Mouse (Mus musculus) cerebellum, postnatal 4 days (tissue): Measurements from ENCODE around the gene Fars2.
A peak's percentile ranks its signal among the peaks of the same experiment; 100 is the strongest.

ENCODE experiments used
- DNase-seq, 2 experiments: peaks; one replicate each; pipeline ENCODE4 v3.0.0; 2022; ENCODE audit warnings: low spot score in 2 of 2, mixed read lengths in 1 of 2

Gene Fars2

DNA sequence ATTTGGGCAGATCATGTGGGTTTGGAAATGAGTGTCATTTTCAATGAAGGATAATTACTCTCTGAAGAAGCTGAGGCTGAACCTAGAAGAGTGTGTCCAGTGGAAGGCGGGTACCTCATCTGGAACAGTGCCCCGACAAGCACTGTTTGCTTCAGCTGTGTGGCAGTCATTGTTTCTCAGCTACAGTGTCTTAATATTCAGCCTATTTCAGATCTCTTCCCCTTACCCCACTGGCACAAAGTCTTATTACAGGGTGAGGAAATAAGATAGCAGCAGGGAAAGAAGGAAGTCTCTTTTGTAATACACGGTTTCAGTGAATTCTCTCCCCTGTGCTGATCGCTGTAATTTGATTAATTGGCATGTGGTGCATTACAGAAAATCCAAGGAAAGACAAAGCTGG lies 101.1 kb downstream of the Fars2 start:
- DNase-seq, result no peak

DNA sequence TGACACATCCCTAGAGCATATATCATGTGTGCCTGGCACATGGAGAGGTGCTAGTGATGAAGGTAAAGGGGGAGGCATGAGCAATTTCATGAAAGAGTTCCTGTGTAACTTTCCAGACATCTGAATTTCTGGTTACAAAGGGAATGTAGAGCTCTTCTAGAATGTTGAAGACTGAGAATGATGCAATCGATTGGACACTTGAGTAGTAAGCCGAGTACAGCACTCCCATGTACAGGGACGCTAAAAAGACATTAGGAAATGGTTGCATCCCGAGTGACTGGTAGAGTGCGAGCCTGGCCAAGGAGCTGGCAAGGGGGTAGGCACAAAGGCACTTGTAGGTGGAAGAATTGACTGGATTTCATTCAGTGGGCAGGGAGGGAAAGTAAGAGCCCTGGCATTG lies 102.3 kb downstream of the Fars2 start:
- DNase-seq, result no peak

DNA sequence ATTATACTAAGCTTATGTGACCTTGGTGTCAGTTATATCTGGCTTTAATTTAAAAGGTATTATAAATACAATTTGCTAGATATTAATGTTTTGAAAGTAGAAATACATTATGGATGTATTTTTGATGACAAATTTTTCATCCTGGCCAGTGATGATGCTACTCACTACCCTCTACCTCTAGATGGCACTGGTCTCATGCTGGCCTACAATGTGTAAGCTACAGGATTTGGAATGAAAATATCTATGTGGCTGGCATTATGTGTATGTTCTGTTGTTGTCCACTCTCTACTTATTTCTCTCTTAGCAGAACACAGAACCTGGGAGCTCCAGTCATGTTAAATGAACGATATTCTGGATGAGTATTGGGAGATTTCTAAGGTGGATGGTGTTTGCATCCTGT lies 104.7 kb downstream of the Fars2 start:
- DNase-seq, result no peak

DNA sequence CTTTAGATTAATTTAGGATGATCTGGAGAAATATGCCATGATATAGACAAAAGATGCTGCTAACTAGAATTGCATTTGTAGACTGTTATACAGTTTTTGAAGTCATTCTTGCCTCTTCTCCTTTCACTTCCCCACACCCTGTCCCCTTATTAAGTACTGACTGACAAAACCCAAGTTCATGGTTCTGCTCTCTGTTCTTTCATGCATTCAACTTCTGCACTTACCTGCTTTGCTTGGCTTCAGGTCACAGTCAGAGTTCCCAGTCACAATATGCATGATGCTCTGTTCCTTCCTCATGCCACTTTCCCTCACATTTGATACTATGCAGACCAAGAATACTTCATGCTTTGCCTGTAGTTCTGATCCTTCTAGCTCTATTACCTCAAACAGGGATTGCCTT lies 105.5 kb downstream of the Fars2 start:
- no peak for DNase-seq

DNA sequence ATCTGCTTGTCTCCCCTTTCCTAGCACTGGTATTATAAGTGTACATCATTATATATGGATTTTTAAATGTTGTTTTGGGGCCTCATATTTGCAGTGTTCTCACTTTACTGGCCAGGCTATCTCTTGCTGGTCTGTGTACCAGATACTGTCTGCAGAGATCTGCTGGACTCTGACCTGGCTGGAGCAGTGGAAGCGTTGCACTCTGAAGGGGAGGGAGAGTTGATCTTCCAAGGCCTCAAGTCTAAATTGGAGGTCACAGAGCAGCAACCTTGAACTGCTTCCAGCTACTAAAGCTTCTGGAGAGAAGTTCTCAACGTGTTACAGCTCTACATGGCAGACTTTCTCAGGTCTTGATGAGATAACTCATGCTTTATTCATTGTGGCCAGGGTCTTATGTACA lies 107.2 kb downstream of the Fars2 start:
- no peak for DNase-seq

DNA sequence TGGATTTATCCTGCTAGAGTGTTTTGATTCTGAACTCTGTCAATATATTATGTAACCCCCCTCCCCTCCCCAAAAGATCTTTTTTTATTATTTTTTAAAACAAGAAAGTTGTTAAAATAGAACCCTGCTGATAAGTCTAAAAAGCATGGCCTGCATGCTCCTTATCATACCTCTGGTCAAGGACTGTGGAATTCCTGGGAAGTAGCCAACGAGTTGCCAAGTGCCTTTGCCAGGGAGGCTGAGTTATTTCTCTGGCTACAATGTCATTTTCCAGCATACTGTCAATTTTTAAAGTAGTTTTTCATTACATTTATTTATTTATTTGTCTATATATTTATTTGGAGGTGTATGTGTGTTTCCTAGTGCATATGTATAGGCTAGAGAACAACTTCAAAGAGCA lies 125.0 kb downstream of the Fars2 start:
- no peak for DNase-seq

DNA sequence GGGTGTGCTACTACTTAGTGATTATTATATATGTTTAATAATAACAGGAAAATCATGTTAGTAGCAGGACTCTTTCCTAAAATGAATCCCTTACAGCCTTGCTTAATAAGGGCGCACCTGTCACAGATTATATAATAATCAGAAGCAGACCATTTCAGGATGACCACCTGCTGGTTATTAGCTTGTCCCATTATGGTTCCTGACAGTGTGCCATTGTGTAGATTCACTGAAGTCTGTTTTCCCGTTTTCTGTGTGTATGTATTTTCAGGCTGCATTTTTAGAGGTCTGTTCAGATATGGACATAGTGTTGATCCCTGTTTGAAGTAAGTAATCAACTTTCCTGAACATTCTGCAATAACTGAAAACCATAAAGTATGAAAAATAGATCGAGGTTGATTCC lies 136.7 kb downstream of the Fars2 start:
- DNase-seq, result no peak

DNA sequence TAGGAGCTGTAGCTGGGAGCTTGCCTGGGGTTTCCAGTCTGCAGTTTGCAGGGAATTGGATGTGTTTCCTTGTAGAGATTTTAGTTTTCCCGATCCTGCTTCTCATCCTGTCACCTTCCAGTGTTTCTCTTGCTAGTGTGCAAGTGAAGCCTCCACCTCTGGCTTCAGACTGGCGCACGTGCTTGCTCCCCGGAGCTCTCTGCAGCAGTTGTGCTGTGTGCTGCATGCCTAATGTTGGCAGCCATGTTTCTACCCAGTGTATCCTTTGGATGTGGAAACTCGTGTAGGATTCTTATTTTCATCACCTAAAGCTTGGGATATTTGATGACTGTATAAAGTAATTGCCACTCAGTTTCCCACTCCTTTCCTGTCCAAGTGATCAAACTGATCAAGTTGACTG lies 140.0 kb downstream of the Fars2 start:
- DNase-seq, result no peak

DNA sequence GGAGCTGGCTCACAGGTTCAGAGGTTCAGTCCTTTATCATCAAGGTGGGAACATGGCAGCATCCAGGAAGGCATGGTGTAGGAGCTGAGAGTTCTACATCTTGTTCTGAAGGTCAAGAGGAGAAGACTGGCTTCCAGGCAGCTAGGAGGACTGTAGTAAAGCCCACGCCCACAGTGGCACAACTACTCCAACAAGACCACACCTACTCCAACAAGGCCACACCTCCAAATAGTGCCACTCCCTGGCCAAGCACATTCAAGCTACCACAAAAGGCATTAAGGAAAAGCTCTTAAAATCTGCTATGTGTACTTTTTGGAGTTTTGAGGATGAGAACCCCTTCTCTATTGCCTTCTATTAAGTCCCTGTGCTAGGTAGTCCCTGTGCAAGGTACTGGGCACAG lies 142.5 kb downstream of the Fars2 start:
- no peak for DNase-seq

DNA sequence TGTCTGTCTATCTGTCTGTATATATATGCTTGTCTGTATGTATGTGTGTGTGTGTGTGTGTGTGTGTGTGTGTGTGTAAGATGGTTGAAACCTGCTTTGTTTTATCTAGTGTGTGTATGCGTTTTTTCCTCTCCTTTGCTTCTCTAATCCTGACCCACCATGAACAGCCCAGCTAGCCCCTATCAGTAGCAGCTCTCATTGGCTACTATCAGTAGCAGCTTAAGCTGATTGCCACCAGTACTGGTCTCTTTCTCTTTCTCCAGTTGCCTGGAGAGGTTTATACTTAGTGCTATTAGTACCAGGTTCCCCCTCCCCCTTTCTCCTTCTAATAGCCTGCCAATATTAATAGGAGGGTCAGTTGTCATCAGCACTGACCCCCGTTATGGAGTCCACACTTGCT lies 144.1 kb downstream of the Fars2 start:
- no peak for DNase-seq

DNA sequence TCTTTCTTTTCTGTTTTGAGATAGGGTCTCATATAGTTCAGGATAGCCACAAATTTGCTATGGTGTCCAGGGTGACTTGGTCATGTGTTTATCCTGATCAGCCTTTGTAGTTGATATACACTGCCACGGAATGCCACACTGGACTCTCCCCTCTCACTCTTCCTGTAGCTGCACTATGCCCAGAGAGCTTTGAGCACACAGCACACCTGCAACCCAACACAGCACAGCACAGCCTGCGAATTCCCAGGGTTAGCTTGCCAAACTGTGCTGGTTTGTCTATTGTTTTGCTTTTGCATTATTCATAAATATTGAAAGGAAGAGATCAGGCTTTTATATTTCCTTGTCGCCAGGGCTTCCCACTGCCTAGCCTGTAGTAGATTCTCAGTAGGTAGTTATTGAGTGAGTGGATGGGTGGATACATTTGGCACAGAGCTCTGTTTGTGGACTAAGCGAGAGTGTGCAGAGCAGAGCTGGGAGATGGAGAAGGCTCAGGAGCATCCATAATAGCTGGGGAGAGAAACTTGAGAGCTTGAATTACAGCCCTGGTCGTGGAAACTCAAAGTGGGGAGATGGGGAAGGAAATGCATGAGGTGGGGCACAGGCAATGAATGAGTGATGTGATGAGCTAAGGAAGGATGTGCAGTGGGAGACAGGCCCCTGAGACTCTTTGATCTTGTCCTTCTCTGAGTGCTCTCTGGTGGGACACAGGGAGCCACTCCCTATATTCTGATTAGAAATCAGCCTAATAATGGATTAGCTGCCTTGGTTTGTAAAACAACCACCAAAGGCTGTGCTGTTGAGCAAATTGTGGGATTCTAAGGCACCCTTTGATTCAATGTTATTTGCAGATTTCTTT lies 146.3 kb downstream of the Fars2 start:
- no peak for DNase-seq

DNA sequence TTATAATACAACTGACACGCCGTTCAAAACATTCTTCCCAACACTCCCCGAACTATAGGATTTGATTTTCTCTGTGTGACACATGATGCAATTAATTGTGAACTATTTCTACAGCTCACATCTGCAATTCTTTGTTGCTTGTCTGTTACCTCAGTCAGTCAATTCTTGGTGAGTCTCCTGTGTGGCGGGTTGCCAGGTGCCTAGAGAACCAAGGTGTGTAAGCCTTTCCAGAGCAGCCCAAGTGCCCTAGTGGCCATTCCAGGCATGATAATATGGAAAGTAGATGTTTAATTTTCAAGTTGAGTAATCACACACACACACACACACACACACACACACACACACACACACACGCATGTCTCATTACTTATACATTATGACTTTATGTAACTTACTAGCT lies 147.2 kb downstream of the Fars2 start:
- DNase-seq, result no peak

DNA sequence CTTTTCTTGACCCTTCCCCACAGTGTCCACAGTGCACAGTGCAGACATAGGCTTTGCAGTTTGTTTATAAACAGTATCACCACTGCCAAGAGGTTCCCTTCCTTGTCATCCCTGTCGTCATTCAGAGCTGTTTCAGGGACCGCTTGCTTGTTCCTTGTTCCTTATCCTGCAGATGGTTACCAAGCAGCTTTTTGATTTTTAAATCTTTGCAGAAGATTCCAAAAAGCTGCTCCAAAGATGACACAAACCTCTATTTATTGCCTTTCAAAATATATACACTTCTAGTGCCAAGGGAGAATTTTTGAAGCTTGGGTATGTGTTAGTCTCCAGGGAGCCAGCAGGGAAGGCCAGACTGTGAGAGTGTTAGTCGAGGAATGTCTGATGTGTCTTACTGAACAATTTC lies 148.1 kb downstream of the Fars2 start:
- no peak for DNase-seq

DNA sequence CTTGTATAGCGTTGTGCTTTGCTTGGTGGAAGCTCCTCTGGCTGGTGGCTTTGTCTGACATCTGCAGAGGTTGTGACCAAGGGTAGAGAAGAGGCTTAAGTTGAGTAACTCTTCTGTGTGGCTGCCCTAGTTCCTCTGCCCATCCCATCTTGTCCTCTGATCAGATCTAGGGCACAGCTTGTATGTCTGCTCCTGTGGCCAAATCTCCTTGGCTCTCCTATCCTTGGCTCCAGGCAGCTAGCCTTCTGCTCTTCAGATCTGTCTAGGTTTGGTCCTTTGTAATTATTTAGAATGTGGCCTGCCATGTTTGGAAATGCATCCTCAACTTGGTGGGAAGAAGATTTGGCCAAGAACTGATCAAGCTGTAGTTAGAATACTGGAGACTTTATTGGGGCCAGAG lies 150.2 kb downstream of the Fars2 start:
- DNase-seq, result no peak

DNA sequence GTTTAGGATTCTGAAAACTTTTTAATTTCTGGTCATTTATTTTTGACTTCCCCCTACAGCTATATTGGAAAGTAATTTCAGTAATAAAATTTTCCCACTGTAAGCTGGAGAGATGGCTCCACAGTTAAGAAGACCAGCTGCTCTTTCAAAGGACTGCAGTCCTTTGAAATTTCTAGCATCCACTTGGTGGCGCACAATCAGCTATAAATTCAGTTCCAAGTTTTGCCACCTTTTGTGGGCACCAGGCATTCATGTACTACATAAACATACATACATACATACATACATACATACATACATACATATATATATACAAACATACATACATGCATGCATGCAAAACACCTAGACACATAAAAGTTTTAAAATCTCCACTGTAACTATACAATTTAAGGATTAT lies 153.7 kb downstream of the Fars2 start:
- no peak for DNase-seq

DNA sequence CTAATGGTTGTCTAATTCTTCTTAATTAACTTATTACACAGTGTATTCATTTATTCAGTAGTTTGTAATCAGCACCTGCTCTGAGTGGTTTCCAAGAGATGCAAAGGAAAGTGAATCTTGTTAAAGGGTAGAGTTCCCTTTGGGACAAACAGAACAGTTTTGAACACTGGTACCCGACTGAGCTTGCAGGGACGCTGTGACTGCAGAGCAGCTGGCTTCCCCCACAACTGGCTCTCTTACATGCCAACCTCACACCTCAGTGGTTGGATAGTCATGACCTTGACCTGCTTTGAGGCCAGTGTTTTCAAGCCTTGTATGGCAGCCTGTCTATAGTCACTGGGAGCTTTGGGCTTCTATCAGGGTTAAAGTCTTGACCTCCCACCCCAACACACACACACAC lies 156.3 kb downstream of the Fars2 start:
- no peak for DNase-seq

DNA sequence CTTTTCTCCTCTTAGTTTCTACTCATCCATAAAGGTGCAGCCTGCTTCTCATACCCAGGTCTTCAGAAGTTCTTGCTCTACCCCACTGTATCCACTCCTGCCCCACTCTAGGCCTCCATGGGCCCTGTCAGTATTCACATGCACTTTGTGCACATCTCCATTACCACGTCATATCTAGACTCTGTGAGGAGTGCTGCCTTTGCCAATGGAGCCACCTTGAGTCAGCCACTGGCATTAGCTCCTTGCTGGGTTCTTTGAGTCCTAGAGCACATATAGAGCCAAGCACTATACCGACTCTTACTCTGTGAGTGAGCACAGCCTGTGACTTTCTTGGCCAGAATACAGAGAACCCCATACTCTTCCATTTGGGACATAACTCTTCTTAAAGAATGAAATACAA lies 159.0 kb downstream of the Fars2 start:
- DNase-seq, result no peak

DNA sequence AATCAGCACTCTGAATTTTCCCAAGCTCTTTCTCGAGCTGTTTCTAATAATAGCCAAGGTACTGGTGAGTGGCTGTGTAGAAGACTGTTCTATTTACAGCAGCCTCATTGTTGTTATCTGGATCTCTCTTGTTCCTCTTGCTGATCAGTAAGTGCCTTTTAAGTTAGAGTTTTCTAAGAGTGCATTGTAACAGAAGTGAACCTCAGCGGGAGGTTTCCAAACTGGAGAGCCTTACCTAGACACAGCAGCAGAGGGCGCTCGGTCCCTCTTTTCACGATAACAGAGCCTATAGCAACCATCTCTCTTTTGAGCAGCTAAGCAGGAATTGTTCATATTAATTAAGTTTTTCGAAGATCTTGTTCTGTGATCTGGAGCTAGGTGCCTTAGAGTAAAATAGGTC lies 164.8 kb downstream of the Fars2 start:
- peak; percentile 55 to 84 for DNase-seq

DNA sequence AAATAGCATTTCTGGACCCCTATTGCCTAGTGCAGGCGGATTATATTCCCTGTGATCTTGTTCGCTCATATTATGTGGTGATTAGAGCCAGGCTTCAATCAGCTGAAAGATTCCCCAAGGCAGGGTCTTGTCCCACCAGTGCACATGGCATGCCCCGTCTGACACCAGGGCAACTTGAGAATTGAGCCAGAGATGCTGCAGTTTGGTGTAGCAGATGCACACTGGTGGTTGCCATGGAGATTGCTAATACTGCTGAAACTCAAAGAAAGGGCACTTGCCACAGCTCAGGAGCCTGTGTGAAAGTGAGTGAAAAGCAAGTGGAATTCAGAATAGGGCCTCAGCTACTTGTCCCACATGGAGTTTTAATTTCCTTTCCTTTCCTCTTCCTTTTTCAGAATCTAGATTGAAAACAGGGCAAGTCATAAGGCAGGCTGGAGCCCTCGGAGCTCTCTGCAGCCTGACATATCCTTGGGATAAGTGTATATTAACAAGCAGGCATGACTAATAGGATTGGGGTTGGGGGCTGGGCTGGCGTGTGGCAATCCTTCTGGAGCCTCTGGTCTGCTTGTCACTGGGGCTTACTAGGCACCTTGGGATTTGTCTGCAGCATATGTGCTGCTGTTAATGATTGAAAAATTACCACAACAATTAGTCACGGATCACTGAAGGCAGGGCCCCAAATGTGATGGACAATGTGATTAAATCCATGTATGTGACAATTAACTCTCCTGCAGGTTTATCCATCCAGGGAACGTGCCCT lies 165.8 kb downstream of the Fars2 start:
- peak in 1 of 2 experiments; percentile 73 for DNase-seq

DNA sequence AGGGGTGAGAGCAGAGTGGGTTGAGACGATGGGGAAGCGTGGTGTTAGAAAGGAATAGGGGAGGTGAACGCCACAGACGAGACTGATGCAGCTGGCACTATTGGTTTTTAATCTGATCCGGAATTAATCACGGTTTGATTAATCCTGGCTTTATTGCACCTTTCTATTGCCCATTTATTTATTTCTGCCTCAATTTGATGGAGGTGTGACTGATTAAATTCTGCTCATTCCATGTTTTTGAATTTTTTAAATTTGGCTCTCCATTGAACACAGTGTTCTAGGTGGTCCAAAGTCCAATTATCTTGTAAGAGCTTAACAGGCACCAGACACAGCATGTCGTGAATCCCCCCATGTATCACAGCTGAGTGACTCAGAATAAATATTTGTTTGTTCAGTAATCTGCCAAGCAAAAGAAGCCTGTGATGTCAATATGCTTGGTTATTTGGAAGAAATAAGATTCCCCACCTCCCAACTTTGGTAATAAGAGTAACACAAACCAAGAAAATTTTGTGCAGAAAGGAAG lies 166.4 kb downstream of the Fars2 start:
- DNase-seq, result no peak

DNA sequence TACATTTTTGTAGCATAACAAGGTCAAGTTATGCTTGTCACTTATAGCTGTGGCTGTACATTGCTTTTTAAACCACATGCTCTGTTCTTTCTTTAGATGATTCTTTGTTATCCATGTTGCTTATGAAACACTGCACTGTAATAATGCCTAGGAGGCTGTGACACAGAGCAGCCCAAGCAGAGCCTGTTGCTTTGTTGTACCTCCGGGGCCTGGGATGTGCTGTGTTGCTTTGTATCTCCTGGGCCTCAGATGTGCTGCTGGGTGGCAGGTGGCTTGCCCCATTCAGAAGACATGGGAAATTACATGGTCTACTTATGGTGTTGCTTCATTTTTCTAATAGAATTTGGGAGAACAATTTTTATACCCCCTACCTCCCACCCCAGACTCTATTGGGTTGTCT lies 166.9 kb downstream of the Fars2 start:
- no peak for DNase-seq

DNA sequence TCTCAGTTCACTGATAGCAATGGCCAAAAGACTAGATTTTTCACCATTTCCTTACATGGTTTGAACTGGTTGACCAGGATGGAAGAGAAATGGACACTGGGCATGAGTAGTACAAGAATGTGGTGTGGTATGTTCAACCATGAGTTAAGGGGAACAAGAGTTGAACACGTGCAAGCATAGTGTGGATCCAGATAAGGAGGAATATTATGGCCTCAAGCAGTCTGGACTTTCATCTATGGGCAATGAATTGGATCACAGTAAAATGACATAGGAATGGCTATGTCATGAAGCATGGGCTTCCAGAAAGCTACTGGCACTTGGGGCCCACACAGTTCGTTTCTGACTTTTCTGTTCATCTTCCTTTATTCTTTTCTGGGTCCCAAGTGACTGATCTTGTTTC lies 168.0 kb downstream of the Fars2 start:
- DNase-seq, result no peak

DNA sequence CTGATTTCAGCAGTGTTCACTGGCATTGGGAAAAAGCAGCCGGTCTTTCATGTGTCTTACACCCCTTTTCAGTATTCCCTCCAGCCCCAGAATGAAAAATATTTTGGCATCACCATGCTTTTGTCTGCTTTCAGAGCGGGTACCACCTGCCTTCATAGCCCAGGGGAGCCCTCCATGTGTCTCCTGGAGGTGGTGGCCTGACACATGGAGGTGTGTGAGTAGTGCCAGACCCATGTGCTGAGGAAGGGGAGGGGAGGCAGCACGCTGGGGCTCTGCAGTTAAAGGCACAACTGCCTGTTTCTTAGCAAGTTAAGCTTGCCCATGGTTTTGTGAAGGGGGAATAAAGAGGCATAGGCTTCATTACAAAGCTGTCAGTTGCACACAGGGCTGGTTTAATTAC lies 176.3 kb downstream of the Fars2 start:
- peak; percentile 23 to 40 for DNase-seq
